Mouse (Mus musculus): Measurements from ENCODE around the gene Pik3r4.
A peak's percentile ranks its signal among the peaks of the same experiment; 100 is the strongest.

Pik3r4 gene

GRCm38 (mm10) chr9:105642460-105643371 lies at the start of gene Pik3r4:
TSS of gene Pik3r4 (plus strand) at chr9:105642978.
- peak; percentile 99 for DNase-seq

- DNase-seq: peak; percentile 43
These were observed 43.9 kb upstream of the Pik3r4 start for GRCm38 (mm10) chr9:105598906-105599305.

- peak; percentile 92 for DNase-seq
These were observed 30.6 kb upstream of the Pik3r4 start for GRCm38 (mm10) chr9:105611980-105612771.

- peak; percentile 87 for DNase-seq
These were observed 29.9 kb upstream of the Pik3r4 start for GRCm38 (mm10) chr9:105612919-105613318.

GRCm38 (mm10) chr9:105615952-105616351 lies 26.8 kb upstream of the Pik3r4 start:
- DNase-seq: peak; percentile 78

- DNase-seq: peak; percentile 79
These were observed 25.5 kb upstream of the Pik3r4 start for GRCm38 (mm10) chr9:105617274-105617673.

GRCm38 (mm10) chr9:105633961-105634360 lies 8.8 kb upstream of the Pik3r4 start:
- DNase-seq: peak; percentile 44

- DNase-seq: peak; percentile 69
These were observed 1.4 kb upstream of the Pik3r4 start for GRCm38 (mm10) chr9:105641377-105641776.

GRCm38 (mm10) chr9:105656189-105656588 lies 13.4 kb downstream of the Pik3r4 start:
- DNase-seq: peak; percentile 41

- peak; percentile 56 for DNase-seq
These were observed 15.4 kb downstream of the Pik3r4 start for GRCm38 (mm10) chr9:105658216-105658615.

GRCm38 (mm10) chr9:105659877-105660276 lies 17.1 kb downstream of the Pik3r4 start:
- DNase-seq: no peak

- no peak for DNase-seq
These were observed 22.5 kb downstream of the Pik3r4 start for GRCm38 (mm10) chr9:105665269-105665668.

- no peak for DNase-seq
These were observed 28.1 kb downstream of the Pik3r4 start for GRCm38 (mm10) chr9:105670916-105671315.

- no peak for DNase-seq
These were observed 29.3 kb downstream of the Pik3r4 start for GRCm38 (mm10) chr9:105672032-105672431.

- DNase-seq: no peak
These were observed 33.2 kb downstream of the Pik3r4 start for GRCm38 (mm10) chr9:105675941-105676340.

- DNase-seq: no peak
These were observed 38.6 kb downstream of the Pik3r4 start for GRCm38 (mm10) chr9:105681386-105681785.

- DNase-seq: no peak
These were observed 41.9 kb downstream of the Pik3r4 start for GRCm38 (mm10) chr9:105684549-105685165.

- no peak for DNase-seq
These were observed 46.7 kb downstream of the Pik3r4 start for GRCm38 (mm10) chr9:105689485-105689884.

- DNase-seq: no peak
These were observed 49.7 kb downstream of the Pik3r4 start for GRCm38 (mm10) chr9:105692472-105692871.

- no peak for DNase-seq
These were observed 50.3 kb downstream of the Pik3r4 start for GRCm38 (mm10) chr9:105693056-105693455.

- DNase-seq: peak; percentile 95
These were observed 51.1 kb downstream of the Pik3r4 start for GRCm38 (mm10) chr9:105693854-105694253.

- DNase-seq: no peak
These were observed 54.2 kb downstream of the Pik3r4 start for GRCm38 (mm10) chr9:105696818-105697564.
